Mouse (Mus musculus) heart, embryonic 11.5 days (tissue): ENCODE measurements around the gene Ppm1a. TPM values are rescaled to one million over a fixed set of nuclear protein-coding genes. Genes with fewer than 3 reads are reported as not detected.

Experiments
- ATAC-seq: fragments of 200-750 bp; cut with Nextera tagmentation; replicated peaks from 2 replicates; pipeline ENCODE4 v1.8.0; 2017; ENCODE audit warnings: moderate library complexity; ENCODE audit not compliant: insufficient number of reproducible peaks, low FRiP score, low TSS enrichment
- H3K27ac ChIP-seq: fragments of 300-500 bp; sonication (generic); 2 replicates; pipeline ENCODE4 v1.5.1; 2014; ENCODE audit warnings: mild to moderate bottlenecking, low read depth, low read length
- H3K27me3 ChIP-seq: fragments of 300-500 bp; sonication (generic); 2 replicates; pipeline ENCODE4 v1.6.1; 2014; ENCODE audit warnings: mild to moderate bottlenecking, low read length, mixed read lengths; ENCODE audit not compliant: control insufficient read depth, insufficient read depth
- H3K36me3 ChIP-seq: fragments of 300-500 bp; sonication (generic); 2 replicates; pipeline ENCODE4 v1.6.1; 2014; ENCODE audit warnings: mild to moderate bottlenecking, low read length, moderate library complexity, mixed read lengths; ENCODE audit not compliant: control insufficient read depth, insufficient read depth
- H3K4me1 ChIP-seq: fragments of 300-500 bp; sonication (generic); 2 replicates; pipeline ENCODE4 v1.6.1; 2014; ENCODE audit warnings: low read length; ENCODE audit not compliant: control insufficient read depth, insufficient read depth
- H3K4me2 ChIP-seq: fragments of 300-500 bp; sonication (generic); 2 replicates; pipeline ENCODE4 v1.6.1; 2014; ENCODE audit warnings: mild to moderate bottlenecking, moderate library complexity
- H3K4me3 ChIP-seq: fragments of 300-500 bp; sonication (generic); 2 replicates; pipeline ENCODE4 v1.5.1; 2014; ENCODE audit warnings: low read depth, low read length
- H3K9ac ChIP-seq: fragments of 300-500 bp; sonication (generic); 2 replicates; pipeline ENCODE4 v1.6.1; 2014; ENCODE audit warnings: mild to moderate bottlenecking, low read depth, low read length, moderate library complexity
- H3K9me3 ChIP-seq: fragments of 300-500 bp; sonication (generic); replicated peaks from 2 replicates; pipeline ENCODE4 v1.6.1; 2016; ENCODE audit warnings: low read length; ENCODE audit not compliant: control insufficient read depth
- WGBS: fragments of 180-500 bp; shearing (Covaris S2); extraction: QIAGEN DNeasy Blood & Tissue Kit; methylation state at CpG from one replicate; pipeline ENCODE4 v1.1.7; 2014; ENCODE audit not compliant: insufficient replicate concordance; 5-methylcytosine and 5-hydroxymethylcytosine counted together
- polyA plus RNA-seq: library from polyadenylated mRNA; unstranded; fragments of >200 nt; fragmentation: Nextera tagmentation; extraction: Ambion mirVana; gene quantifications from 2 replicates; pipeline ENCODE4 v1.2.1, GENCODE M21; 2014

Gene Ppm1a
- polyA plus RNA-seq: 47.7 and 51.2 TPM in 2 replicates

GRCm38 (mm10) chr12:72757086-72757485, at the start of gene Ppm1a:
Gene Ppm1a (plus strand): TSS chr12:72757455.
- no peak within 1 kb of the TSS for H3K4me2 ChIP-seq
- H3K27ac ChIP-seq: no peak within 1 kb of the TSS
- no peak for ATAC-seq
- H3K9me3 ChIP-seq: no peaks in the 10 kb centered on the region
- no peak within 1 kb of the TSS for H3K9ac ChIP-seq
- 3% methylated on average over 4 of the region's 4 CpGs for WGBS
- no peak within 1 kb of the TSS for H3K4me3 ChIP-seq
- H3K27me3 ChIP-seq: no peaks in the 10 kb centered on the region
- no peaks in the 10 kb centered on the region for H3K36me3 ChIP-seq
- peaks cover 14% of the 10 kb centered on the region for H3K4me1 ChIP-seq

DNA sequence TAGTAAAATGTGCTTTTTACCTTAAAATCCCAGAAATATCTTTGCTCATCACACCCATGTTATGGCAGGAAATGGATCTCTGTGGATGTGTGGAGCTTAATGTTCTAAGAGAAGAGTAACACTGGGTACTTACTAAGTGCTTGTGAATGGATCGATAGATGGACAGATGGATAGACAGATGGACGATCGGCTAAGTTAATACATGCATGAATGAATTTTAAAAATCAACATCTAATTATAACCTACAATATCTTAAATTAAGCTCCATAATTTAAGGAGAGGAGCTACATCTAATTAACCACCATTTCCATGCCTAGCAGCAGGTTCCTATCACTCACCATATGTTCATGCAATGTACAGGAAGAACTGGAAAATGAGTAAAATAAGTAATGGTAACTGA, 47.3 kb upstream of the Ppm1a start:
- H3K9ac ChIP-seq: no peak overlapping the region
- ATAC-seq: no peak
- H3K9me3 ChIP-seq: peaks cover 7% of the 10 kb centered on the region

DNA sequence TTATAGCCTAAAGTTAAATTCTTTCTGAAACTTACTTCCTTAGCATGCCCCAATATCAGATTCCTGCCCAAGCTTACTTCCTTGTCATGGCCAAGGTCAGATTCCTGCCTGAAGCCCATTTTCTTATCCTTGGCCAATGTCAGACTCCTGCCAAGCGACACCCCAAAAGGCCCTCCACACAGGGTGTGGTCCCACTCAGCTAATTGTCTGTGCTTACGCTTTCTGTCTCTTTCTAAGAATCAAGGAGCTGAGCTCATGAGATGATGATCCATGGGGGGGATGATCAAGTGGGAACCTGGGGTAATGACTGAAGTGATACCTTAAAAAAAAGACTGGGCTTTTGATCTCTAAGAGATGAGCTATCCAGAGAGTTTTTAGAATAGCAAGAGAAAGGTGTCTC, 42.4 kb upstream of the Ppm1a start:
- no peak overlapping the region for H3K4me3 ChIP-seq
- H3K4me2 ChIP-seq: no peak overlapping the region
- no peak overlapping the region for H3K9ac ChIP-seq
- ATAC-seq: no peak
- H3K9me3 ChIP-seq: peaks cover 7% of the 10 kb centered on the region
- no peak overlapping the region for H3K27ac ChIP-seq
- 79% methylated on average over 2 of the region's 2 CpGs for WGBS
- no peaks in the 10 kb centered on the region for H3K36me3 ChIP-seq
- H3K4me1 ChIP-seq: peaks cover 3% of the 10 kb centered on the region; the same call in 1 of the 2 replicates
- no peaks in the 10 kb centered on the region for H3K27me3 ChIP-seq

More for the DNA sequence above, 47.3 kb upstream of the Ppm1a start:
- no peaks in the 10 kb centered on the region for H3K4me1 ChIP-seq
- no peak overlapping the region for H3K4me3 ChIP-seq
- no peak overlapping the region for H3K27ac ChIP-seq
- H3K4me2 ChIP-seq: no peak overlapping the region
- H3K36me3 ChIP-seq: no peaks in the 10 kb centered on the region
- WGBS: 91% methylated on average over 3 of the region's 3 CpGs
- no peaks in the 10 kb centered on the region for H3K27me3 ChIP-seq

GRCm38 (mm10) chr12:72715846-72716245, 41.4 kb upstream of the Ppm1a start:
- no peaks in the 10 kb centered on the region for H3K36me3 ChIP-seq
- H3K9me3 ChIP-seq: peaks cover 7% of the 10 kb centered on the region
- H3K4me3 ChIP-seq: no peak overlapping the region
- no peaks in the 10 kb centered on the region for H3K27me3 ChIP-seq
- no peak for ATAC-seq
- peaks cover 4% of the 10 kb centered on the region; the same call in 1 of the 2 replicates for H3K4me1 ChIP-seq
- no peak overlapping the region for H3K27ac ChIP-seq
- no peak overlapping the region for H3K4me2 ChIP-seq
- no peak overlapping the region for H3K9ac ChIP-seq
- 93% methylated on average over 9 of the region's 9 CpGs for WGBS

DNA sequence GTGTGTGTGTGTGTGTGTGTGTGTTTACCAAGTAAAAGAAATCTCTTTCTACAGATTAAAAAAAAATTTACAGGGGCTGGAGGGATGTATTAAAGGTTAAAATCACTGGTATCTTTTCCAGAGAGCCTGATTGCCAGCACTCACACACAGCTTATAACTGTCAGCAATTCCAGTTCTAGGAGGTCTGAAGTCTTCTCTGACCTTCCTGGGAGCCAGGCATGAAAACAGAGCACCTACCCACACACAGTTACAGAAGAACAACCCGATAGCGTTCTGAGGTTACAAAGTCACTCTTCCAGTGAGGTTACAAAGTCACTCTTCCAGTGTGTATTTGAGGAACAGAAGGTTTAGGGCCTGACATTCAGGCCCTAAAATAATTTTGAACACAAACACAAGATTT, 38.2 kb upstream of the Ppm1a start:
- 47% methylated on average over 2 of the region's 2 CpGs for WGBS
- Histone ChIP-seq H3K27ac (peak overlapping the region; percentile 80), H3K4me1 (peaks cover 4% of the 10 kb centered on the region; the same call in 1 of the 2 replicates), H3K27me3 (no peaks in the 10 kb centered on the region), H3K9me3 (no peaks in the 10 kb centered on the region), H3K4me2 (no peak overlapping the region), H3K4me3 (no peak overlapping the region), H3K36me3 (no peaks in the 10 kb centered on the region), H3K9ac (no peak overlapping the region)
- no peak for ATAC-seq

DNA sequence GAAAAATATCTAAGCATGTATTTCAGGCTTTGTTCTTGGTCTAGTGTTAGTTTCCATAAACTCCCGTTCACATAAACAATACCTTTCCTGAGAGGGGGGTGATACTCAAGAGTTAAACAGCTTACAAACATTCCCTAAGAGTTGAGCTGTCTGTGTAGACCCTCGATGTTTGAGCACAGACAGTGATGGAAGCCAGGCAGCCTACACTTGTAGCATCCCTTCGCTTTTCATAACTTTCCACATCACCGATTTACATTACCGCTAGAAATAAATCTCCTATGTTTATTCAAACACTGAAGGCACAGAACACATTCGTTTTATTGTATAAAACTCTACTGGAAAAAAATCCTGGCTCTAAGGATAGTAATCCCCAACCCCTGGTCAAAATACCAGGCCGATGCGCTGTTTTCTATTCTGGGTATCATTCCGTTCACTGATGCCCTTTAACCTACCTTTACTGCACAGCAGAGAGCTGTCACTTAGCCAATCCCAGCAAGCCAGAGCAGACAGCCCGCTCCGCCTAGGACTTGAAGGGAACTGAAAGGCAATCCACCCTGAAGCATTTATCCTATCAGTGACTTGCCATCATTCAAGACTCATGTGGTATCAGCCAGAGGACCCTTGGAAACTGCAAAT, 37.7 kb upstream of the Ppm1a start:
- 40% methylated on average over 11 of the region's 11 CpGs for WGBS
- Histone ChIP-seq H3K27me3 (no peaks in the 10 kb centered on the region), H3K4me2 (no peak overlapping the region), H3K9ac (no peak overlapping the region), H3K36me3 (no peaks in the 10 kb centered on the region), H3K4me3 (no peak overlapping the region), H3K4me1 (peaks cover 4% of the 10 kb centered on the region; the same call in 1 of the 2 replicates), H3K9me3 (no peaks in the 10 kb centered on the region), H3K27ac (peak overlapping the region; percentile 80)
- no peak for ATAC-seq

GRCm38 (mm10) chr12:72721710-72722109, 35.5 kb upstream of the Ppm1a start:
- no peak overlapping the region for H3K9ac ChIP-seq
- no peak overlapping the region for H3K4me2 ChIP-seq
- WGBS: 60% methylated on average over 5 of the region's 5 CpGs
- no peak overlapping the region for H3K4me3 ChIP-seq
- no peaks in the 10 kb centered on the region for H3K9me3 ChIP-seq
- no peak for ATAC-seq
- no peak overlapping the region for H3K27ac ChIP-seq
- no peaks in the 10 kb centered on the region for H3K36me3 ChIP-seq
- H3K4me1 ChIP-seq: peaks cover 4% of the 10 kb centered on the region; the same call in 1 of the 2 replicates
- no peaks in the 10 kb centered on the region for H3K27me3 ChIP-seq

DNA sequence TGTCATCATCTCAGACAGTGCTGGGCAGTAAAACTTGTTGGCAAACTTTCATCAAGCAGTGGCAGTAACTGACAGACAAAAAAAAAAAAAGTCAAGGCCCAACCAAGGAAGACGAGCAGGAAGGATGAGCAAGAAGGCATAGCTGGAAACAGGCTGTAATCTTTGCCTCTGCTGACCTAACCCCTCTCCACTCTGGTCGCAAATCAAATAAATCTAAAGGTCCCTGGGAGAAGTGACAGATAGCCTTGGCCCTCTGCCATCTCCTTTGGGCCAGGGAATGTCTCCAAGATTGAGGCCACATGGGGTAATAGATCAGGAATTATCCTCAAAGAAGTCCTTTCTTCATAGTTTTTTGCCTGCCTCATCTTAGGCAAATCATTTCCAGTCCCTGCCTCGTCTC, 33.3 kb upstream of the Ppm1a start:
- no peak for ATAC-seq
- Histone ChIP-seq H3K4me3 (no peak overlapping the region), H3K36me3 (no peaks in the 10 kb centered on the region), H3K9me3 (no peaks in the 10 kb centered on the region), H3K27ac (no peak overlapping the region), H3K27me3 (no peaks in the 10 kb centered on the region), H3K4me2 (no peak overlapping the region), H3K4me1 (peaks cover 4% of the 10 kb centered on the region; the same call in 1 of the 2 replicates), H3K9ac (no peak overlapping the region)
- WGBS: 49% methylated on average over 3 of the region's 3 CpGs

DNA sequence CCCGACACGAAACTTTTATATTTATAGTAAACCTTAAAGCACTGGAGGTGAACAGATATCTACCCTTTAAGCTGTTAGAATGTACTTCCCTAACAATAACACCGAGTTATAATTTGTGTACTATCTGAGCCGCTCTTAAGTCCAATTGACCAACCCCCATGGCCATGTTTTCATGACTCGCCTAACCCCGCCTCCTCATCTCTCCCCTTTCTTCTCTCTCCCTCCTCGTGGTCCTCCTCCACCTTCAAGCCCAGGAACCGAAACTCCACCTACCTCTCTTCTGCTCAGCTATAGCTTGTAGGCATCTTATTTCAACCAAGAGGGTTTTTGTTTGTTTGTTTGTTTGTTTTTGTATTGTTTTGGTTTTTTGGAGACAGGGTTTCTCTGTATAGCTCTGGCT, 30.2 kb upstream of the Ppm1a start:
- no peaks in the 10 kb centered on the region for H3K27me3 ChIP-seq
- H3K4me2 ChIP-seq: no peak overlapping the region
- no peak overlapping the region for H3K27ac ChIP-seq
- no peak overlapping the region for H3K9ac ChIP-seq
- H3K36me3 ChIP-seq: no peaks in the 10 kb centered on the region
- no peaks in the 10 kb centered on the region for H3K9me3 ChIP-seq
- H3K4me1 ChIP-seq: no peaks in the 10 kb centered on the region
- ATAC-seq: no peak
- no peak overlapping the region for H3K4me3 ChIP-seq
- WGBS: 82% methylated on average over 8 of the region's 8 CpGs
